Mouse (Mus musculus) telencephalon, adult 2 months (tissue): Measurements from ENCODE around the gene Gm3336.

Experiments
- DNase-seq: peaks from one replicate; pipeline ENCODE4 v3.0.0-alpha.2; 2011; ENCODE audit warnings: low read depth, low spot score

Gene Gm3336

GRCm38 (mm10) chr8:70716521-70717400 lies 1.6 kb upstream of the Gm3336 start:
- no peak for DNase-seq

DNA sequence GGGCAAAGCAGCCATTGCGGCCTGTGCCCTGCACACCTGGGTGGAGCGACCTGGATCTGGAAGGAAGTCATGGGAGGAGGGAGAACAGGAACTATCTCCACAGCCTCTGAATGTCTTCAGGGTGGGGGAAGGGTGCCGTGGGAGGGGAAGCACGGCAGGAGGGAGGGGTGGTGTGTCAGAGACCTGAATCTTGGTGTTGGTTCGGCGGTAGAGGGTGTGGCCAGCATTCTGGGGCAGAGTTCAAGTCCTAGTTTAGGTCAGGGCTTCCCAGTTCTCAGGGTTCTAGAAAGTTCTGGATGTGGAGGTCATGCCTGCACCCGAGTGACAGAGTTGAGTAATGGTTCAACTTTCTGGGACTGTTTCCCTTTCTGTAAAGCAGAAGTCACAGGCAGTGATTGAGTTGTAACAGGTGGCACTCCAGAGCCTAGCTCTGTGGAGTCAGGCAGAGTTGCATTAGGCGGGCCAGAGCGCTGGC lies 1.5 kb downstream of the Gm3336 start:
- DNase-seq = no peak

GRCm38 (mm10) chr8:70720739-70721138 lies 2.4 kb downstream of the Gm3336 start:
- no peak for DNase-seq

GRCm38 (mm10) chr8:70721601-70722000 lies 3.3 kb downstream of the Gm3336 start:
- DNase-seq = no peak

DNA sequence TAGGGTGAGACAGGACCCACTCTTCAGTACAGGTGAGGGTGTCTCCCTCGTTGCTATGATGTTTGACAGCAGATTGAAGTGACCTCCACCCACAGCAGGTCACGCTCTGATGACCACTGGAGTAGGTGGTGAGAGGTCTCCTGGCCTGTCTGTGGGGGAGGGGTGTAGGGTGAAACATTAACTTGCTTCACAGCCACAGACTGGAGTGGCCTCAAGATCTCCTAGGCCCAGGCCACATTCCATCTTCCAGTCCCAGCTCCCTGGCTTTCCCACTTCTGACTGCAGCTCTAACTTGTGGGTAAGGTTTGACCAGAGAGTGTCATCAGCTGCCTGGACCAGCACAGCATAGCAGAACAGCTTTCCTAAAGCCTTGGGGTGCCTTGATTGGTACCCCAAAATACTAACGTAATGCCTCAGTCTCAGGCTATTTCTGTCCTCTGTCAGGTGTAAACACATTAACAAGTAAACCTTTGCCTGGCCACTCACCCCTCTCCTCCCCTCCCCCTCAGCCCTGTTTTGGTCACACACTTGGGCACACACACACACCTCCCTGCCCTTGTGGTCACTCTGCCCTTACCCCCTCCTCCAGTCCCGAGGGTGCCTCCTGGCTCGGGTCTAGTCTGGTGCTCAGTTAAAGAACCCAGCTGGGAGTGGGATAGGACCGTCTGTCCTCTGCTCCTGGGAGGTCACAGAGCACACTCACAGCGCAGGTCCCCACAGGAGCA lies 5.3 kb downstream of the Gm3336 start, which contains the start of gene Pde4c:
Gene Pde4c, plus strand, starts transcription at position 235 of the 725 bp plus-strand sequence.
- DNase-seq = no peak

DNA sequence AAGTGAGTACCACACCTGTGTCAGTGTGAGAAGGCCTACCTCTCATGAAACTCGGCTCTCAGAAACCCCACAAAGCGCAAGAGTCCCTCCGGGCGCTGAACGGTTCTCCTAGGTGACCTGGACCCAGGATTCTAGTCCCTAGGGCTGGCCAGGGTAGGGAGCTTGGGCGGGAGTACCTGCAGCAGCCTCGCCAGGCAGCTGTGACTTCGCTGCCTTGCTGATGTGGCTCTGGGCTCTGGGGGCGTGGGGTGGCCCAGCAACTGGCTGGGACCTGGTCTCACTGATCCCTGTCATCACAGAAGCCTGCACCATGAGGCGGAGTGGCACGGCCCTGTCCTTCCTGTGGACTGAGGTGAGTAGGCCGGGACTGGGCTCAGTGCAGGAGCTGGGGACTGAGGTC lies 5.9 kb downstream of the Gm3336 start:
- no peak for DNase-seq

DNA sequence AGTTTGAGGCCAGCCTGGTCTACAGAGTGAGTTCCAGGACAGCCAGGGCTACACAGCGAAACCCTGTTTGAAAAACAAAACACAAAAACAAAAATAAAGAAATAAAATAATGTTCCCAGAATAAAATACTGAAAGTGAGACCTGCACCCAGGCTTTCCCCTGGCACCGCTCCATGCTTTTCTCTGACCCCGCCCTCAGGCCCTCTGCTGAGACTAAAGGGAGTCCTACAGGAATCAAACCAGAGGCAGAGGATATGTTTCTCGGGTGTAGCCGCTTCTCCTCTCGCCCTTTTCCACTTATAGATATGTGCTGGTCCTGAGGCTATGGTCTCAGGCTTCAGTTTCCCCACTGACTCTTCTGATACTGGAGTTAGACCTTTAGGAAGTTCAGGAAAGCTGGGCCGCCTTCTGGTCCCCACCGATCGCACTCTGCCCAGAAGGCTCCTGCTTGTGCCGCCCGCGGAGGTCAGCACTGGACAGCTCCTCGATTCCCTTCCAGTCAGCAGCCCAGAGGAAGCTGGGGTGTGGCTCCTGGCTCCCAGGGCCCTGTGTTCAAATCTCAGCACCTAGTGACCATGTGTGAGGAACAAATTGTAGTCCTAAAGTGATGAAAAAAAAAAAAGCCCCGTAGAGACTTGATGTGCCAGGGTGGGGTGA lies 7.6 kb downstream of the Gm3336 start:
- no peak for DNase-seq

DNA sequence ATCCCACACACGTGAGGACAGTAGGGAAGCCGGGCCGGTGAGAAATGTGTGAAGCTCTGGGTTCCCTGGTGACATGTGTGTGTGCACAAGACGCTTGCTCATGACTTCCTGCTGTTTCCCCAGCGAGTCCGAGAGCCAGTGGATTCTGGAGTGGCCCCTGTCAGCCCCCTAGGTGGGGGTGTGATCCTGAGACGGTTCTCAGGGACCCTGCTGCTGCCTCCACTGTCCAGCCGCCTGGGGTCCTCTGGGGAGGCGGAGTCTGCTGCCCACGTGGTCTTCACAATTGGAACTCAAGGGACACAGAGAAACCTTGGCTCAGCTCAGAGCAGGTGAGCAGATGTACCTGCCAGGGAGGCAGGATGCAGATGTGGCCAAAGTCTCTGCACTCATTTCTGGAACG lies 8.4 kb downstream of the Gm3336 start:
- DNase-seq = no peak

DNA sequence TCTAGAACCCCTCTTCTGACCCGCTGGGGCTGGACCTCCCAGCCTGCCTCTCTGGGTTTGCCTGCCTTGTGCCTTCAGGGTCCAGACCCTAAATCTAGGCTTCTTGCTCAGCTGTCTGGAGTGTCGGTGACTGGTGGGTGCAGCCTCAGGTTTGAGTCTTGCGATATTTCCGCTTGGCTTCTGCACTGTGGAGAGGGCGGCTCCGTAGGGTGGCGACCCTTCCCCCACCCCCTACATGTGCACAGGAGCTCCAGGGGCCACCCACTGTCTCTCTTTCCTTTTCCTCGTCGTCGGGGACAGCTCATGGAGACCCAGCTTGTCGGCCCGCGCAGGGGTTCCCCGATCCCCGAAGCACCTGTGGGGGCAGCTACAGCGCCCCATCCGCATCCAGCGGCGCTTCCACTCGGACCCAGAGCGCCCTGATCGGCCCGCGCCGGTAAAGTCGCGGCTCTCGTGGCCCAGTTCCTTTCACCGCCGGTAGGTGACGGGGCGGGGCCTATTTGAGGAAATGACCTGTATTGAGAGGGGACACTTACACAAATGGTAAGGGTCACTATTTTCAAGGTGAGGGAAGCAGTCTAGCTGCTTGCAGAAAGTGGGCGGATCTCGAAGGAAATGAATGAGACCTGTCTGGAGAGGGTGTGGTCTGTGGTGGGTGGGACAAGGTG lies 11.6 kb downstream of the Gm3336 start:
- DNase-seq = no peak

DNA sequence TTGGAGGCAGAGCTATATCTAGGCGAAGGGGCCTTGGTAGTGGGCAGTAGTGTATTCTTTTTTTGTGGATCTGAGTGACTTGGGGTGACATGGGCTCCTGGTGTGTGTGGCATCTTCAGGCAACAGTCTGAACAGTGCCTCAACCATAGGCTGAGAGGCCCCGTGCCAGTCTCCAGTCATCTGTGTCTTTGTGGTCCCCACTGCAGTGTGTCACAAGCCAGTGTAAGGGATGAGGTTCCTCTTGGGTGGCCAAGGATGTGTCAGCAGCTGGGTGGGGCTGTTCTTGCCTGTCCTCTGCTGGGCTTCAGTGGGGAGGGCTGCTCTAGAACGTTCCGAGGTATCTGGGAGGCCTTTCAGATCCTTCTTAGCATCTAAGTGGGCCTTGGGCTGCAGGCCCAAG lies 12.6 kb downstream of the Gm3336 start:
- DNase-seq = no peak

DNA sequence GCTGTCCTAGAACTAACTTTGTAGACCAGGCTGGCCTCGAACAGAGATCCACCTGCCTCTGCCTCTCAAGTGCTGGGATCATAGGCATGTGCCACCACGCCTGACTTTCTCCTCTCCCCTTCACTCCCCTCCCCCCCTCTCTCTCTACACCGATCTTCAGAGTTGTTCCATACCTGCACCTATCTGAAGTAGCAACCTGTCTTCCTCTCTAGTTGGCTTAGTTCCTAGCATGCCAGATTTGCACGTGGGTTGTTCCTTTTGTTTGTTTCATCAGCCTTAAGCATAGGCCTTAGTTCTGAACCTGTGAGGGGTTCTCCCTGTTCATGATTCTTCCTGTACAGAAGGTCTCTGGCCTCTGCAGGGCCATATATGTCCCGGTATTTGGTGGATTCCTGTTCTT lies 19.4 kb downstream of the Gm3336 start:
- no peak for DNase-seq

GRCm38 (mm10) chr8:70738211-70738610 lies 19.9 kb downstream of the Gm3336 start:
- no peak for DNase-seq

DNA sequence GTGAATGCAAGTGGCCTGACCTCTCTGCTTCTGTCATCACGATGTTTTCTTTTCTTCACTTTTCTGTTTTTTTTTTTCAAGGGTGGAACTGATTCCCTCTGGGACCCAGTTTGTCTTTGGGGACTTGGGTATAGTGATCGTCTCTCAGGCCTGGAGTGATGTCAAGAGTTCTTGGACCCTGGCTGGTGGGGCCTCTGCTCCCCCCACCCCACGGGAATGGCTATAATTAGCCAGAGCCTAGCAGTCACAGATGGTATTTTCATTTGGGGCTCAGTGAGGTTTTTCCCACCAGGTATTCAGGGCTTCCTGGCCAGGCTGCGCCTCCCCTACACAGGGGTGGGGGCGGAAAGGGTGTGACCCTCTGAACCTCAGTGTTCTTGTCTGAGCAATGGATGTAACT lies 23.3 kb downstream of the Gm3336 start:
- no peak for DNase-seq

DNA sequence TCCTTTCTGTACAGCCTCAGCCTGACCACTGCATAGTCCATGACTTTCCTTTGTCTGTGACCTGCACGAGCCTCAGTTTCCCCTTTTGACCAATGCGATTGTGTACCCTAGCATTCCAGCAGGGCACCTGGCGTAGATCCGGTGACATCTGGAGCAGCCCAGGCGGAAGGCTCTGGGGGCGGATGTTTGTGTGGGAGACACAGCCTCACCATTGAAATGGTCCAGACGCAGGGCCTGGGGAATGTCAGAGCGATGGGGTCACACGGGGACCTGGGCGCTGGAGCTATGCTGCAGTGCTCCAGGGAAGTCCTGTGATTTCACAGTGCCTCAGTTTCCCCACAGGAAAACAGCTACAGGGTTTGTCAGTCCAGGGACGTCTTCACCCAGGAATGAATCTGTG lies 23.8 kb downstream of the Gm3336 start:
- DNase-seq = no peak

DNA sequence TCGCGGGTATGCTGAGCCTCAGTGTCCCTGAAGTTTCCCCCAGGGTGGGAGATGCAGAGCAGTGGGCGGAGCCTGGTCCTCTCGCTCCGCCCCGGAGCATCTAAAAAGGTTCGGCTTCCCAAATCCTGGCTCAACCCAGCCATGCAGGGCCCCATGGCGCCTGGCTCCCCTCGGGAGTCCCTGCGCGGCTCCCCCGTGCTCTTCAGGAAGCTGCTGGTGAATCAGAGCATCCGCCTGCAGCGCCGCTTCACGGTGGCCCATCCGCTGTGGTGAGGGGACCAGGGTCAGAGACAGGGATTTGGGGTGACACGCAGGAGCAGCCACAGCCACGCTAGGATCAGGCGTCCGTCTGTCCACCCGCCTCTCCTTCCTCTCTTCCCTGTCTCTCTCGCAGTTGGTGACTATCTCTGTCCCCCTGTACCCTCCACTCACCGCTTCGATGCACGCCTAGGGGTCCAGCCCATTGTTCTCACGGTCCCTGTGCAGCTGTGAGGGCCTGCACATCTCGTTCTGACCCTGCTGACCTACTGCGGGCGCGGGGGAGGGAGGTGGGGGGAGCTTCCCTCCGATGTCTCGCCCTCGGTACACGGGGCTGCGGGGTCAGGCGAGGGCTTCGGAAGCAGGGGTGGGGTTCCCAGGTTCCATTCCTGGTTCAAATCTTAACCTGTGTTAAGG lies 24.8 kb downstream of the Gm3336 start:
- DNase-seq = no peak

GRCm38 (mm10) chr8:70743656-70744590 lies 25.6 kb downstream of the Gm3336 start:
- no peak for DNase-seq

DNA sequence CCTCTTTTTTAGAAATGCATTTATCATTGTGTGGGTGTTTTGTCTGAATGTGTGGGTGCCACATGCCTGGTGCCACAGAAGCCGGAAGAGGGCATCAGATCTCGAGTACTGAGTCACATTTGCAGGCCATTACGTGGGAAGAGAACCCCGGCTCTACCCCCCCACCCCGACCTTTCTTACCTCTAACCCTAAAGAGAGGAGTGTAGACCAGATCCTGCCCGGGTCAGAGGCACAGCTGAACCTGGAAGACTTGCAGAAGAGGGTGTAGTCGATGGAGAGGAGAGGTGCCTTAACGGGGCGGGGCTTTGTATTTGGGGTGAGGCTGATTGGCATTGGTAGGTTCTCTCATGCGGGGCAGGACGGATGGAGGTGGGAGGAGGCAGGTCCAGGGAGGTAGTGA lies 26.5 kb downstream of the Gm3336 start:
- no peak for DNase-seq

DNA sequence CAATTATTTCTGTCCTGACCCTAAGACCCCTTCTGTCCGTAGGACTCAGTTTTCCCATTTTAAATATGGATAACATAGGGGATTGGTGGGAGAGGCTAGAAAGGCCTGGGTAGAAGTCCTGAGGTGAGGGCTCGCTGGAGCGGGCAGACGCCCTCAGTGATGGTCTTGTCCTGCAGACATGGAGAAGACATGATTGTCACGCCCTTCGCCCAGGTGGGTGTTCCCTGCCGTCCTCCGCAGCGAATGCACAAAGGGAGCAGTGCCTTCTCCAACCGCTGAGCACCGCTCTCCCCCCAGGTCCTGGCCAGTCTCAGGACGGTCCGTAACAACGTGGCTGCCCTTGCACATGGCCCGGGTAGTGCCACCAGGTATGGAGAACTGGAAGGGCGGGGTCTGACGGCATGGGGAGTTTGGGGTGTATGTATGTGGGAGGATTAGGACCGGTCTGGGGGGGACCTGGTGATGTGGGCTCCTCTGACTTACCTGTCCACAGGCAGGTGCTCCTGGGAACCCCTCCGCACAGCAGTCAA lies 27.4 kb downstream of the Gm3336 start:
- DNase-seq = no peak

- no peak for DNase-seq
Observed at GRCm38 (mm10) chr8:70746676-70747075, 28.3 kb downstream of the Gm3336 start.
